Mouse (Mus musculus): Measurements from ENCODE around the gene Spata5.

GRCm38 (mm10) chr3:37595721-37596120 is 176.0 kb downstream of the Spata5 start:
- no peak for TF ChIP-seq CTCF (IDR thresholded peaks at IDR 0.05; ENCODE audit: low read depth, low read length)
- TF ChIP-seq POLR2A (IDR thresholded peaks at IDR 0.05; ENCODE audit: extremely low read depth, insufficient read depth, low read length): no peak

Data from liver, adult 2 months (tissue).